Mouse (Mus musculus) ES-Bruce4 (cell line): Measurements from ENCODE around the gene Lysmd4.

Experiments used
- CTCF ChIP-seq: IDR thresholded peaks from one replicate; pipeline ENCODE4 v1.8.1; 2011; ENCODE audit warnings: low read depth, low read length
- POLR2A ChIP-seq: IDR thresholded peaks from one replicate; pipeline ENCODE4 v1.8.1; 2011; ENCODE audit warnings: low read length; ENCODE audit not compliant: insufficient read depth

DNA sequence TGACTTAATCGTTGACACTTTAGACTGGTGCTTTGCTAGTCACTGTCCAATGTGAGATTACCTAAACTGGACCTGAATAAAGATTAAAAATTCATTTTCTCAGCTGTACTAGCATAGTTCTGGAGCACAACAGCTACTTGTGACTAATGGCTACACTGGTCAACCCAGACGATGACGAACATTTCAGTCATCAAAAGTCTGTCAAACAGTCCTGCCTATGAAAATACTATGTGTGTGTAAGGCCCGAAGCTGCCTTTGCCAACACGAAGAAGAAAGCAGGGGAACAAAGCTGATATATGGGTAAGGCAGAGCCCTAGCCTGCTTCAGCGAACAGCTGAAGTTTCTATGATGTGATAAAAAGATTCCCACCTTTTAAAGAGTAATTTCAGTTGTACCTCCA lies 61.2 kb downstream of the Lysmd4 start:
- TF ChIP-seq POLR2A (no peak), CTCF (no peak)
